Mouse (Mus musculus) kidney, adult 2 months (tissue): ENCODE results near the gene Vav3.

ENCODE experiments used
- CTCF ChIP-seq: fragments of 200-500 bp; conservative IDR thresholded peaks from 2 replicates; pipeline ENCODE4 v1.5.1; 2011; ENCODE audit warnings: low read depth, mild to moderate bottlenecking, control low read depth, low read length, moderate library complexity, mixed read lengths; ENCODE audit not compliant: insufficient read depth, insufficient read length
- POLR2A ChIP-seq: fragments of 200-500 bp; IDR thresholded peaks from one replicate; pipeline ENCODE4 v1.6.1; 2011; ENCODE audit warnings: low read depth, low read length, control low read depth

- TF ChIP-seq POLR2A (no peak), CTCF (no peak)
Observed at GRCm38 (mm10) chr3:109340274-109341070, at the start of gene Vav3.
